Mouse (Mus musculus): ENCODE results near the gene Cyld.

GRCm38 (mm10) chr8:88691342-88691948, 5.4 kb upstream of the Cyld start:
- TF ChIP-seq CTCF (IDR thresholded peaks at IDR 0.05; ENCODE audit: low read depth, low read length), result no peak
- no peak for TF ChIP-seq GATA1 (IDR thresholded peaks at IDR 0.05; ENCODE audit: borderline replicate concordance, low read length)

Data from G1E (cell line).